Mouse (Mus musculus) myocyte (in vitro differentiated cells): ENCODE measurements around the gene Tmem259. TPM values are rescaled to one million over a fixed set of nuclear protein-coding genes. Genes with fewer than 3 reads are reported as not detected.

Source experiments
- H3K27me3 ChIP-seq: one replicate; pipeline ENCODE4 v1.6.1; 2011; ENCODE audit not compliant: control insufficient read depth, insufficient read depth, insufficient read length
- H3K36me3 ChIP-seq: one replicate; pipeline ENCODE4 v1.6.1; 2011; ENCODE audit not compliant: control insufficient read depth, insufficient read depth
- H3K4me2 ChIP-seq: one replicate; pipeline ENCODE4 v1.6.1; 2011; ENCODE audit warnings: low read depth, control low read depth
- H3K4me3 ChIP-seq: one replicate; pipeline ENCODE4 v1.5.1; 2011; ENCODE audit warnings: mild to moderate bottlenecking, control low read depth, moderate library complexity
- H3K79me2 ChIP-seq: one replicate; pipeline ENCODE4 v1.6.1; 2011; ENCODE audit not compliant: control insufficient read depth, insufficient read depth
- H3ac ChIP-seq: one replicate; pipeline ENCODE4 v1.6.1; 2011; ENCODE audit not compliant: control insufficient read depth, insufficient read length
- CEBPB ChIP-seq: IDR thresholded peaks from 2 replicates; pipeline ENCODE4 v1.6.1; 2011; ENCODE audit warnings: mild to moderate bottlenecking, moderate library complexity; ENCODE audit not compliant: poor library complexity, insufficient read depth, severe bottlenecking
- E2F4 ChIP-seq: IDR thresholded peaks from one replicate; pipeline ENCODE4 v1.6.1; 2011; ENCODE audit warnings: mild to moderate bottlenecking, control low read depth, moderate library complexity; ENCODE audit not compliant: insufficient read depth
- MAX ChIP-seq: IDR thresholded peaks from one replicate; pipeline ENCODE4 v1.6.1; 2011; ENCODE audit warnings: low read depth, mild to moderate bottlenecking, control low read depth
- MYOD1 ChIP-seq, 3 experiments: IDR thresholded peaks; one replicate each; pipeline ENCODE4 v1.6.1; 2011; ENCODE audit warnings: control low read depth in 2 of 3, low read depth in 2 of 3, mild to moderate bottlenecking in 2 of 3, moderate library complexity in 1 of 3; ENCODE audit not compliant: insufficient read length in 2 of 3, control insufficient read depth in 1 of 3
- MYOG ChIP-seq, 3 experiments: IDR thresholded peaks; one replicate each; pipeline ENCODE4 v1.6.1; 2011; ENCODE audit warnings: control low read depth in 2 of 3, low read depth in 2 of 3, mild to moderate bottlenecking in 2 of 3; ENCODE audit not compliant: insufficient read length in 2 of 3, control insufficient read depth in 1 of 3, insufficient read depth in 1 of 3
- POLR2A ChIP-seq: IDR thresholded peaks from one replicate; pipeline ENCODE4 v1.6.1; 2011; ENCODE audit warnings: low read depth, mild to moderate bottlenecking, control low read depth, moderate library complexity; ENCODE audit not compliant: insufficient read length
- POLR2AphosphoS2 ChIP-seq: IDR thresholded peaks from one replicate; pipeline ENCODE4 v1.6.1; 2011; ENCODE audit warnings: low read depth, control low read depth; ENCODE audit not compliant: insufficient read length
- REST ChIP-seq: IDR thresholded peaks from one replicate; pipeline ENCODE4 v1.6.1; 2011; ENCODE audit warnings: mild to moderate bottlenecking, control low read depth, moderate library complexity; ENCODE audit not compliant: insufficient read depth, insufficient read length
- SRF ChIP-seq: IDR thresholded peaks from one replicate; pipeline ENCODE4 v1.6.1; 2011; ENCODE audit warnings: low read depth; ENCODE audit not compliant: control insufficient read depth, insufficient read length
- TCF12 ChIP-seq: IDR thresholded peaks from one replicate; pipeline ENCODE4 v1.6.1; 2011; ENCODE audit warnings: mild to moderate bottlenecking, control low read depth; ENCODE audit not compliant: poor library complexity, insufficient read depth, severe bottlenecking
- TCF3 ChIP-seq: IDR thresholded peaks from one replicate; pipeline ENCODE4 v1.6.1; 2011; ENCODE audit warnings: low read depth, control low read depth; ENCODE audit not compliant: insufficient read length
- USF1 ChIP-seq: IDR thresholded peaks from one replicate; pipeline ENCODE4 v1.6.1; 2011; ENCODE audit warnings: low read depth, mild to moderate bottlenecking, control low read depth, moderate library complexity
- polyA plus RNA-seq: library from polyadenylated mRNA; unstranded; fragments of >200 nt; fragmentation: generic; extraction: Trizol; gene quantifications from one replicate; pipeline ENCODE4 v1.2.1, GENCODE M21; 2012; ENCODE audit warnings: missing spikeins

Tmem259 gene
- polyA plus RNA-seq, 1 experiment = 152 TPM

DNA sequence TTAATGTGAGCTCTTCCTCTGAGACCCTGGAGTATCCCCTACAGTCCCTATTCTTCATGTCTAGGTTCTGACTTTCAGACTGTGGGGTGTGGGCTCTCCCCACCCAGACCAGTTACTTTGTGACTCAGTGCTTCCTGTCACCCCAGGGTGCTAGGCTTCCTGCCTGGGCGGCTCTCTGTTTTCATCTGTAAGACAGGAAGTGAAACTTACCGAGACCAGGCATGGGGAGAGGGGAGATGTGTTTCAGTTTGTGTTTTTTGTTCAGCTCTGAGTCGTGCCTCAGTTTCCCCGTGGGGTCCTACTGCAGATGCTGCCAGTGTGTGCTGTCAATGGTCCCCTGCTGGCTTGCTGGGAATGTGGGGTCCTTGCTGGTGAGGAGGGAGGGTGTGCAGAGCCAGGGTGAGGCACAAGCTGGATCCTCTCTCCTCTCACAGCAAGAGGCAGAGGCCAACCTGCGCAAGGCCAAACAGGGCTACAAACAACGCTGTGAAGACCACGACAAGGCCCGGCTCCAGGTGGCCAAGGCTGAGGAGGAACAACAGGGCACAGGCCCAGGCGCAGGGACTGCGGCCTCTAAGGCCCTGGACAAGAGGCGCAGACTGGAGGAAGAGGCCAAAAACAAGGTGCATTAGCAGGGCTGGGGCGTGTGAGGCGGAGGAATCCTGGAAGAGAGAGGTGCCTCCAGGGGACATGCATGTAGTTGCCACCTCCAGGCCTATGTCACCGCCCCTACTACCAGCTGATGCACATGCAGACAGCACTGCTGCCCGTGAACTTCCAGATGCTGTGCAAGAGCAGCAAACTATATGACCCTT is 40.3 kb upstream of the Tmem259 start:
- H3K36me3 ChIP-seq = no peaks in the 10 kb centered on the region
- peak overlapping the region; percentile 71 for H3K4me2 ChIP-seq
- H3ac ChIP-seq = no peak overlapping the region
- H3K4me3 ChIP-seq = no peak overlapping the region
- no peaks in the 10 kb centered on the region for H3K79me2 ChIP-seq
- no peaks in the 10 kb centered on the region for H3K27me3 ChIP-seq
- peak in 1 of 3 experiments; percentile 2 for TF ChIP-seq MYOD1 (IDR thresholded peaks at IDR 0.05; ENCODE audit: control insufficient read depth in 1 of 3, insufficient read length in 2 of 3, low read depth in 2 of 3)
- no peak for TF ChIP-seq POLR2A

DNA sequence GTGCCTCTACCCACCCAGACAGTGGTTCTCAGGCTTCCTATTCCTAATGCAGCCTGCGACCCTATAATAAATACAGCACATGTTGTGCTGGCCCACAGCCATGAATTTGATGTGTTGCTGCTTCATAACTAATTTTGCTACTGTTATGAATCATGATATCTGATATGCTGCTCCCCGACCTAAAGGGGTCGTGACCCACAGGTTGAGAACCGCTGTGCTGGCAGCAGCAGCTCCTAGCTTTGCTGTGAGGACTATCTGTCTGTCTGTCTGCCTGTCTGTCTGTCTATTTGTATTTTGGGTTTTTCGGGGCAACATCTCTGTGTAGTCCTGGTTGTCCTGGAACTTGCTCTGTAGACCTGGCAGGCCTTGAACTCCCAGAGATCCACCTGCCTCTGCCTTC is 39.6 kb upstream of the Tmem259 start:
- no peaks in the 10 kb centered on the region for H3K27me3 ChIP-seq
- H3K79me2 ChIP-seq = no peaks in the 10 kb centered on the region
- no peak overlapping the region for H3ac ChIP-seq
- peak overlapping the region; percentile 71 for H3K4me2 ChIP-seq
- no peak overlapping the region for H3K4me3 ChIP-seq
- no peaks in the 10 kb centered on the region for H3K36me3 ChIP-seq
- TF ChIP-seq TCF12 (no peak), CEBPB (no peak), MAX (no peak), POLR2AphosphoS2 (no peak), TCF3 (no peak), SRF (no peak), POLR2A (no peak)

DNA sequence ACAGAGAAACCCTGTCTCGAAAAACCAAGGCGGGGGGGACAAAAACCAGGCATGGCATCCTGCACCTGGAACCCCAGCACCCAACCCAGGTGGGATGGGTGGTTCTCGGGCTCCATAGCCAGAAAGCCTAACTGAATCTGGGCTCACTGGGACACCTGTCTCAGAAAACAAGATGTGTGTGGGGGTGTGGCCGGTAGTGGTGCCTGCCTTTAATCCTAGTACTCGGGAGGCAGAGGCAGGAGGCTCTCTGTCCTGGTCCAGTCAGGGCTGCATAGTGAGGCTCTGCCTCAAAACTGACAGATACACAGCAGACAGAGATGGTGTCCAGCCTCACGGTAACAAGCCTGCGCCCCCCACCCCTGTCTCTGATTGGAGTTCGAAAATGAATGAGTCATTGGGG is 38.7 kb upstream of the Tmem259 start:
- Histone ChIP-seq H3K79me2 (no peaks in the 10 kb centered on the region), H3ac (no peak overlapping the region), H3K4me2 (no peak overlapping the region), H3K36me3 (no peaks in the 10 kb centered on the region), H3K4me3 (no peak overlapping the region), H3K27me3 (no peaks in the 10 kb centered on the region)
- TF ChIP-seq REST = no peak
- no peak for TF ChIP-seq POLR2AphosphoS2
- no peak for TF ChIP-seq POLR2A
- no peak for TF ChIP-seq SRF
- TF ChIP-seq E2F4 = no peak
- no peak for TF ChIP-seq TCF12
- TF ChIP-seq USF1 = no peak
- TF ChIP-seq MAX = no peak
- TF ChIP-seq TCF3 = no peak
- TF ChIP-seq MYOD1 (IDR thresholded peaks at IDR 0.05; ENCODE audit: control insufficient read depth in 1 of 3, insufficient read length in 2 of 3, low read depth in 2 of 3) = no peak
- TF ChIP-seq CEBPB = no peak
- no peak for TF ChIP-seq MYOG (IDR thresholded peaks at IDR 0.05; ENCODE audit: control insufficient read depth in 1 of 3, insufficient read depth in 1 of 3, insufficient read length in 2 of 3, low read depth in 2 of 3)

DNA sequence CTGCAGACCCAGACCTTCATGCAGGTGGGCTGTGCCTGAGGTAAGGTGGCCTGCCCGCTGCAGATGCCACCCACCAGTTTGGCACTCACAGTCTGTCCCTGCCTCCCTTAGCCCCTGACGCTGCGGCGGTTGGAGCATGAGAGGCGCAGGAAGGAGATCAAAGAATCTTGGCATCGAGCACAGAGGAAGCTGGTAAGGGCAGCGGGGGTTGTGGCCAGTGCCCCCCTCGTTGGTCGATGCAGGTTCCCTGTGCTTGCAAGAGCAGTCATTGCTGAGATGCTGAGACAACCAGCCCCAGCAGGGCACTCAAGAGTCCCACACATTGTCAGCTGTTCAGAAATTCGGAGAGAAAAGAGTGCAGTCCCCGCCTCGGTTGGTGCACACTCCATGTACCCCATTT is 38.0 kb upstream of the Tmem259 start:
- no peaks in the 10 kb centered on the region for H3K36me3 ChIP-seq
- H3ac ChIP-seq = no peak overlapping the region

DNA sequence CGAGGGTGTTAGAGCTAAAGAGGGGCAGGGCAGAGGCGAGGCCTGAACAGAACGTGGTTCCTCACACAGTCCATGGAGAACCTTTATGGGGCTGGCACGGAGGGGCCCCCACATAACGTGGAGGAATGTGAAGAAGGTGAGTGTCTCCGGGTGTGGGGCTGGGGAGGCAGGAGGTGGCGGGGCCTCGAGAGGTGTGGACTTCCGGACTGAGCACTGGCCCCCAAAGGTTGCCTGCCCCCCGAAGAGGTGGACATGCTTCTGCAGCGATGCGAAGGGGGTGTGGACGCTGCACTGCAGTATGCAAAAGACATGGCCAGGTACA is 37.2 kb upstream of the Tmem259 start:
- no peaks in the 10 kb centered on the region for H3K27me3 ChIP-seq
- H3ac ChIP-seq = no peak overlapping the region
- no peaks in the 10 kb centered on the region for H3K36me3 ChIP-seq
- H3K79me2 ChIP-seq = no peaks in the 10 kb centered on the region
- H3K4me2 ChIP-seq = no peak overlapping the region
- TF ChIP-seq MYOD1 (IDR thresholded peaks at IDR 0.05; ENCODE audit: control insufficient read depth in 1 of 3, insufficient read length in 2 of 3, low read depth in 2 of 3) = no peak
- TF ChIP-seq CEBPB = no peak
- TF ChIP-seq REST = no peak
- TF ChIP-seq TCF12 = no peak
- TF ChIP-seq POLR2A = no peak
- no peak for TF ChIP-seq USF1
- no peak for TF ChIP-seq MAX
- H3K4me3 ChIP-seq = no peak overlapping the region

More for the DNA sequence above, 38.0 kb upstream of the Tmem259 start:
- TF ChIP-seq MYOD1 (IDR thresholded peaks at IDR 0.05; ENCODE audit: control insufficient read depth in 1 of 3, insufficient read length in 2 of 3, low read depth in 2 of 3) = no peak
- TF ChIP-seq USF1 = no peak
- no peak for TF ChIP-seq CEBPB
- TF ChIP-seq POLR2A = no peak
- no peak for TF ChIP-seq REST
- TF ChIP-seq SRF = no peak
- no peak for TF ChIP-seq MAX
- TF ChIP-seq TCF3 = no peak
- TF ChIP-seq E2F4 = no peak
- no peak for TF ChIP-seq TCF12
- no peak for TF ChIP-seq MYOG (IDR thresholded peaks at IDR 0.05; ENCODE audit: control insufficient read depth in 1 of 3, insufficient read depth in 1 of 3, insufficient read length in 2 of 3, low read depth in 2 of 3)
- TF ChIP-seq POLR2AphosphoS2 = no peak
- H3K27me3 ChIP-seq = no peaks in the 10 kb centered on the region
- no peaks in the 10 kb centered on the region for H3K79me2 ChIP-seq
- no peak overlapping the region for H3K4me3 ChIP-seq
- no peak overlapping the region for H3K4me2 ChIP-seq
